9 mouse cellular contexts compared by ENCODE assay signal in genomic region chr19:47334713-47335112, GRCm38 (mm10).
DNase-seq lines count a peak whose midpoint lies in the region; ATAC-seq and TF ChIP-seq lines count a peak whose summit lies in the region.
"Had no signal": no experiment of that assay in that cellular context is flagged by ENCODE, and none has a peak within 500 bp of the region (broad histone marks: within the 10 kb centered on the region; RNA-seq: fewer than 3 reads in every experiment).

No protein-coding gene starts in this region.

- peak overlapping the region; percentile 8; the same call in 1 of the 2 replicates for H3K4me2 ChIP-seq in hindbrain, embryonic 15.5 days
- 0 out of 2 replicates have a peak overlapping the region, but pooled peaks have one; percentile 9 for H3K4me2 ChIP-seq in neural tube, embryonic 15.5 days

- no peak for TF ChIP-seq POLR2A in lung, adult 2 months (IDR thresholded peaks at IDR 0.05; ENCODE audit: borderline replicate concordance, extremely low read depth, low read depth, low read length)

- H3K9me3 ChIP-seq in hindbrain, embryonic 15.5 days: no peaks in the 10 kb centered on the region
- H3K9me3 ChIP-seq in neural tube, embryonic 15.5 days (replicated peaks): no peaks in the 10 kb centered on the region

- 0 out of 2 replicates have a peak overlapping the region, but pooled peaks have one; percentile 5 for H3K9ac ChIP-seq in hindbrain, embryonic 15.5 days
- H3K9ac ChIP-seq in neural tube, embryonic 15.5 days (replicated peaks): no peak overlapping the region

- H3K4me3 ChIP-seq in lung, adult 2 months (replicated peaks; ENCODE audit: extremely low read depth, low read depth, low read length): no peak overlapping the region
- H3K4me3 ChIP-seq in hindbrain, embryonic 15.5 days: no peak overlapping the region
- H3K4me3 ChIP-seq in neural tube, embryonic 15.5 days (replicated peaks): no peak overlapping the region

- 66% methylated on average over 17 of the region's 17 CpGs for WGBS in lung, adult 2 months
- WGBS in hindbrain, embryonic 15.5 days: 17% methylated on average over 17 of the region's 17 CpGs
- 21% methylated on average over 17 of the region's 17 CpGs for WGBS in neural tube, embryonic 15.5 days

- peak; percentile 13; the same call in 1 of the 2 replicates for ATAC-seq in frontal cortex, adult (ENCODE audit: low TSS enrichment)
- ATAC-seq in hindbrain, embryonic 15.5 days (ENCODE audit: low FRiP score, low read depth): 0 out of 2 replicates have a peak, but pooled peaks have one; percentile 12
- no peak for ATAC-seq in neural tube, embryonic 15.5 days (ENCODE audit: low FRiP score)
- no peak for ATAC-seq in megakaryocyte progenitor cell, adult 5-6 weeks (replicated peaks; ENCODE audit: poor library complexity)

- peak overlapping the region; percentile 56 for H3K27ac ChIP-seq in hindbrain, embryonic 15.5 days (replicated peaks)
- peak overlapping the region; percentile 30; the same call in 1 of the 2 replicates for H3K27ac ChIP-seq in neural tube, embryonic 15.5 days (replicated peaks)

- no peaks in the 10 kb centered on the region for H3K36me3 ChIP-seq in hindbrain, embryonic 15.5 days
- no peaks in the 10 kb centered on the region for H3K36me3 ChIP-seq in neural tube, embryonic 15.5 days

- H3K27me3 ChIP-seq in hindbrain, embryonic 15.5 days: no peaks in the 10 kb centered on the region
- no peaks in the 10 kb centered on the region; the same call in 1 of the 2 replicates for H3K27me3 ChIP-seq in neural tube, embryonic 15.5 days (replicated peaks)

- peaks cover 24% of the 10 kb centered on the region for H3K4me1 ChIP-seq in lung, adult 2 months (ENCODE audit: control insufficient read depth, insufficient read depth, low read length)
- H3K4me1 ChIP-seq in hindbrain, embryonic 15.5 days (replicated peaks): peaks cover 39% of the 10 kb centered on the region
- H3K4me1 ChIP-seq in neural tube, embryonic 15.5 days: peaks cover 57% of the 10 kb centered on the region

- no peak for TF ChIP-seq CTCF in lung, adult 2 months (IDR thresholded peaks at IDR 0.05; ENCODE audit: insufficient read depth, low read length)

- DNase-seq in frontal cortex, postnatal 10 days (ENCODE audit: low spot score in 2 of 2): no peak
- peak; percentile 51 for DNase-seq in lung, postnatal 14 days
- DNase-seq in lung, adult 2 months: no peak
- no peak for DNase-seq in ovary, postnatal 10 days (ENCODE audit: low spot score)
- DNase-seq: adrenal gland, postnatal 10 days had no signal

Comparison
In these comparisons a context has a peak if more than half of its experiments do, and no peak if none do; other contexts are left out.
1. ATAC-seq: peak in frontal cortex, adult (single experiment) and hindbrain, embryonic 15.5 days (single experiment); none in neural tube, embryonic 15.5 days (single experiment) and megakaryocyte progenitor cell, adult 5-6 weeks (single experiment).